Mouse (Mus musculus) cerebellum, adult 9-10 months (tissue): ENCODE results near the gene Zfp691.

ENCODE experiments used
- DNase-seq: peaks from one replicate; pipeline ENCODE4 v3.0.0; 2022

Gene Zfp691

DNA sequence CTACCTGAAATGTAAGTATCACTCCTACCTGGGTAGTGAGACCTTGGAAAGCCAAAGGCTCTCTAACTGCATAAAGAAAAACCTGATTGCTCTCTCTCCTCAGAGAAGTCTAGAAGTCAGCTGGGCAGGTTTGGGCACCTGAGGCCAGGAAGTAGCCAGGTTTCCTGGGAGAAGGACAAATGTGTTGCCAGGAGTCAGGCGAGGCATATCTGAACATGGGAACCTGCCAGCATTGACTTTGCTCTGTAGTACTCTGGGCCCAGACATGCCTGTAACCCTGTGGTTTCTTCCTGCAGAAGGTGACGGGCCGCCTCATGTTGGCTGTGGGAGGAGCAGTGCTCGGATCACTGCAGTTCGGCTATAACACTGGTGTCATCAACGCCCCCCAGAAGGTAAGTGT is 53.9 kb downstream of the Zfp691 start:
- no peak for DNase-seq
